Mouse (Mus musculus) C2C12 (cell line): ENCODE data around the gene Mef2d.

Experiments
- CTCF ChIP-seq: IDR thresholded peaks from one replicate; pipeline ENCODE4 v1.5.1; 2011; ENCODE audit not compliant: control insufficient read depth, insufficient read depth, insufficient read length
- FOSL1 ChIP-seq: IDR thresholded peaks from one replicate; pipeline ENCODE4 v1.8.0; 2011; ENCODE audit warnings: mild to moderate bottlenecking, low read length; ENCODE audit not compliant: poor library complexity, insufficient read depth, severe bottlenecking
- MAX ChIP-seq: IDR thresholded peaks from one replicate; pipeline ENCODE4 v1.6.1; 2011; ENCODE audit warnings: mild to moderate bottlenecking, control low read depth
- MYOD1 ChIP-seq: IDR thresholded peaks from one replicate; pipeline ENCODE4 v1.6.1; 2011; ENCODE audit warnings: low read depth; ENCODE audit not compliant: control insufficient read depth, insufficient read length
- MYOG ChIP-seq: IDR thresholded peaks from one replicate; pipeline ENCODE4 v1.6.1; 2011; ENCODE audit not compliant: control insufficient read depth, insufficient read length; ENCODE audit errors: extremely low read depth
- USF1 ChIP-seq: IDR thresholded peaks from one replicate; pipeline ENCODE4 v1.6.1; 2011; ENCODE audit warnings: low read depth, mild to moderate bottlenecking, control low read depth, moderate library complexity

DNA sequence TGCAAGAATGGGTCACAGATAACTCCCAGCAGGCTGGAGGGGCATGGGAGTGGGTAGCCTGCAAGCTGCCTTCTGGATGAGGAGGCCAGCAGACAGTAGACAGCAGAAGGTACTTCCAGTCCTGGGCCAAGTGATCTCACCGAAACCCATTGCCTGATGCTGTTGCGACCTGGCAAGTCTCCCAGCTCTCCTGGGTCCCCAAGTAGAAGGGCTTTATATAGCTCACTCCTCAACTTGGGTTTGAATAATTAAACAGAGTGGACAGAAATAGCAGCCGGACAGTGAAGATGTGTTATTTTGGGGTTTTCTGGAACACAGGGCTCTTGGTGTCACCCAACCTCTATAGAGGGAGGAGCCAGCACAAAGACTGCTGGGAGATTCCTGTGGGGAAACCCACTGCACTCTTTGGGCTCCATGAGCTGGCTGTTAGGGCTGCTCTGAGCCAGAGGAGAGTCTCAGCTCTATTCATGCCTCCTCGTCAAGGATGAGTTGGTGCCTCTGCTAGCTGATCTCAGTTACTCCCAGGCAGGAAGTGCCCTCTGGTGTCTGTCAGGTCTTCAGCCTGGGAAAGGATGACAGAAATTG is 8.9 kb upstream of the Mef2d start:
- TF ChIP-seq CTCF (no peak), USF1 (no peak), MYOG (no peak), FOSL1 (no peak), MYOD1 (no peak), MAX (no peak)
